Mouse (Mus musculus): ENCODE measurements around the gene Abhd6.

- TF ChIP-seq EP300 (IDR thresholded peaks at IDR 0.05; ENCODE audit: low read depth) (no peak), CTCF (IDR thresholded peaks at IDR 0.05; ENCODE audit: low read depth) (no peak)
Observed at GRCm38 (mm10) chr14:8040179-8040578, 37.5 kb downstream of the Abhd6 start.

All from liver, embryonic 14.5 days (tissue).